ENCODE assay signal across 11 mouse cellular contexts in genomic region chr7:127587196-127587595, GRCm38 (mm10). TPM values are rescaled to one million over a fixed set of nuclear protein-coding genes. Genes with fewer than 3 reads are reported as not detected.
DNase-seq lines count a peak whose midpoint lies in the region; ATAC-seq and TF ChIP-seq lines count a peak whose summit lies in the region.
"Had no signal": no experiment of that assay in that cellular context is flagged by ENCODE, and none has a peak within 500 bp of the region (broad histone marks: within the 10 kb centered on the region; RNA-seq: fewer than 3 reads in every experiment).

No protein-coding gene starts in this region.

- DNase-seq in liver, embryonic 11.5 days (ENCODE audit: low spot score): no peak
- DNase-seq in liver: no peak
- DNase-seq in forebrain, embryonic 10.5 days (ENCODE audit: extremely low spot score, low spot score): no peak
- no peak for DNase-seq in limb, embryonic 10.5 days (ENCODE audit: low spot score)
- DNase-seq in frontal cortex, postnatal 10 days (ENCODE audit: low spot score in 2 of 2): no peak
- no peak for DNase-seq in adrenal gland, postnatal 14 days
- DNase-seq in kidney, adult 2 months: no peak
- DNase-seq: cerebellum, postnatal 36 days; layer of hippocampus, postnatal 36 days had no signal

- peaks cover 33% of the 10 kb centered on the region for H3K36me3 ChIP-seq in liver, embryonic 11.5 days (ENCODE audit: control insufficient read depth, insufficient read depth, low read length)
- peaks cover 69% of the 10 kb centered on the region for H3K36me3 ChIP-seq in forebrain, embryonic 10.5 days (replicated peaks)
- peaks cover 58% of the 10 kb centered on the region for H3K36me3 ChIP-seq in limb, embryonic 10.5 days
- peaks cover 57% of the 10 kb centered on the region for H3K36me3 ChIP-seq in neural tube, embryonic 13.5 days
- peaks cover 4% of the 10 kb centered on the region; the same call in 1 of the 2 replicates for H3K36me3 ChIP-seq in kidney, adult 2 months (ENCODE audit: control insufficient read depth, insufficient read depth, low read length)

- no peaks in the 10 kb centered on the region for H3K27me3 ChIP-seq in liver, embryonic 11.5 days (replicated peaks; ENCODE audit: control insufficient read depth, insufficient read depth, low read length)
- H3K27me3 ChIP-seq in forebrain, embryonic 10.5 days (ENCODE audit: poor library complexity, severe bottlenecking): no peaks in the 10 kb centered on the region
- H3K27me3 ChIP-seq in limb, embryonic 10.5 days (ENCODE audit: low read depth, poor library complexity, severe bottlenecking): no peaks in the 10 kb centered on the region
- H3K27me3 ChIP-seq in neural tube, embryonic 13.5 days: no peaks in the 10 kb centered on the region
- no peaks in the 10 kb centered on the region for H3K27me3 ChIP-seq in kidney, adult 2 months (replicated peaks; ENCODE audit: control insufficient read depth, insufficient read depth, low read length)
- H3K27me3 ChIP-seq: Patski had no signal

- no peak overlapping the region; the same call in 1 of the 2 replicates for H3K9ac ChIP-seq in liver, embryonic 11.5 days (ENCODE audit: low read depth, low read length)
- H3K9ac ChIP-seq in neural tube, embryonic 13.5 days: peak overlapping the region; percentile 67

- H3K27ac ChIP-seq in liver, embryonic 11.5 days (ENCODE audit: low read depth, low read length): no peak overlapping the region
- H3K27ac ChIP-seq in forebrain, embryonic 10.5 days: peak overlapping the region; percentile 90; the same call in 1 of the 2 replicates
- H3K27ac ChIP-seq in limb, embryonic 10.5 days: peak overlapping the region; percentile 88
- H3K27ac ChIP-seq in neural tube, embryonic 13.5 days (replicated peaks): no peak overlapping the region
- no peak overlapping the region for H3K27ac ChIP-seq in kidney, adult 2 months (ENCODE audit: insufficient read depth, low read depth, low read length)

- no peak for TF ChIP-seq POLR2A in kidney, adult 2 months (IDR thresholded peaks at IDR 0.05; ENCODE audit: low read depth, low read length)

- H3K4me2 ChIP-seq in liver, embryonic 11.5 days: peak overlapping the region; percentile 94
- peak overlapping the region; percentile 80 for H3K4me2 ChIP-seq in neural tube, embryonic 13.5 days

- peak overlapping the region; percentile 95 for H3K4me3 ChIP-seq in liver, embryonic 11.5 days (ENCODE audit: low read depth, low read length)
- peak overlapping the region; percentile 74 for H3K4me3 ChIP-seq in forebrain, embryonic 10.5 days
- peak overlapping the region; percentile 94 for H3K4me3 ChIP-seq in limb, embryonic 10.5 days
- H3K4me3 ChIP-seq in neural tube, embryonic 13.5 days: peak overlapping the region; percentile 92
- H3K4me3 ChIP-seq in kidney, adult 2 months (ENCODE audit: insufficient read depth, low read depth, low read length): no peak overlapping the region

- WGBS in liver, embryonic 11.5 days: 68% methylated on average over 5 of the region's 5 CpGs
- WGBS in forebrain, embryonic 10.5 days: 73% methylated on average over 5 of the region's 5 CpGs
- 76% methylated on average over 5 of the region's 5 CpGs for WGBS in limb, embryonic 10.5 days
- WGBS in neural tube, embryonic 13.5 days: 68% methylated on average over 5 of the region's 5 CpGs
- WGBS in kidney, adult 2 months: 39% methylated on average over 5 of the region's 5 CpGs

- H3K4me1 ChIP-seq in liver, embryonic 11.5 days (replicated peaks; ENCODE audit: control insufficient read depth, insufficient read depth, low read length): peaks cover 28% of the 10 kb centered on the region
- H3K4me1 ChIP-seq in forebrain, embryonic 10.5 days: peaks cover 24% of the 10 kb centered on the region
- H3K4me1 ChIP-seq in limb, embryonic 10.5 days: peaks cover 27% of the 10 kb centered on the region
- peaks cover 24% of the 10 kb centered on the region for H3K4me1 ChIP-seq in neural tube, embryonic 13.5 days (replicated peaks)
- peaks cover 7% of the 10 kb centered on the region; the same call in 1 of the 2 replicates for H3K4me1 ChIP-seq in kidney, adult 2 months (ENCODE audit: control insufficient read depth, insufficient read depth, low read length)

- H3K9me3 ChIP-seq in liver, embryonic 11.5 days (ENCODE audit: control insufficient read depth, low read length): no peaks in the 10 kb centered on the region
- no peaks in the 10 kb centered on the region for H3K9me3 ChIP-seq in forebrain, embryonic 10.5 days
- no peaks in the 10 kb centered on the region for H3K9me3 ChIP-seq in limb, embryonic 10.5 days (replicated peaks)
- H3K9me3 ChIP-seq in neural tube, embryonic 13.5 days: no peaks in the 10 kb centered on the region

- TF ChIP-seq CTCF in kidney, adult 2 months (conservative IDR thresholded peaks at IDR 0.05; ENCODE audit: insufficient read depth, insufficient read length, low read depth, low read length): no peak

- ATAC-seq in liver, embryonic 11.5 days (replicated peaks; ENCODE audit: low FRiP score): no peak
- no peak for ATAC-seq in neural tube, embryonic 13.5 days (ENCODE audit: low read depth)

RNA-seq across cellular contexts. Expression of gene Ccdc189, which starts 1.2 kb away (rescaled TPM):
- polyA plus RNA-seq in liver, embryonic 11.5 days (2014; fragmentation: Nextera tagmentation; extraction: Ambion mirVana): 5.4 and 6.2 TPM in 2 replicates
- 12.2 and 12.8 TPM in 2 replicates for polyA plus RNA-seq in forebrain, embryonic 10.5 days (2016; fragmentation: Nextera tagmentation; extraction: Ambion mirVana)
- 9.4 and 12.4 TPM in 2 replicates for polyA plus RNA-seq in limb, embryonic 10.5 days (2016; fragmentation: Nextera tagmentation; extraction: Ambion mirVana)
- polyA plus RNA-seq in neural tube, embryonic 13.5 days (2015; fragmentation: Nextera tagmentation; extraction: Ambion mirVana): 9.2 and 11.2 TPM in 2 replicates
- total RNA-seq in adrenal gland, postnatal 14 days (2021): 7.5 and 10.7 TPM in 2 replicates
- 17.1 and 18.6 TPM in 2 replicates for polyA plus RNA-seq in kidney, adult 2 months (2012; rRNA removed)

RNA-seq across cellular contexts. Expression of gene Rnf40, which starts 1.4 kb away (rescaled TPM):
- 44.1 and 49.0 TPM in 2 replicates for polyA plus RNA-seq in liver, embryonic 11.5 days (2014; fragmentation: Nextera tagmentation; extraction: Ambion mirVana)
- 60.5 and 62.8 TPM in 2 replicates for polyA plus RNA-seq in forebrain, embryonic 10.5 days (2016; fragmentation: Nextera tagmentation; extraction: Ambion mirVana)
- polyA plus RNA-seq in limb, embryonic 10.5 days (2016; fragmentation: Nextera tagmentation; extraction: Ambion mirVana): 62.2 and 69.6 TPM in 2 replicates
- 43.5 and 48.3 TPM in 2 replicates for polyA plus RNA-seq in neural tube, embryonic 13.5 days (2015; fragmentation: Nextera tagmentation; extraction: Ambion mirVana)
- total RNA-seq in adrenal gland, postnatal 14 days (2021): 56.0 and 62.8 TPM in 2 replicates
- polyA plus RNA-seq in kidney, adult 2 months (2012; rRNA removed): 24.7 and 25.7 TPM in 2 replicates

RNA-seq across cellular contexts. Expression of gene Phkg2, which starts 14.1 kb away (rescaled TPM):
- 41.6 and 41.7 TPM in 2 replicates for polyA plus RNA-seq in liver, embryonic 11.5 days (2014; fragmentation: Nextera tagmentation; extraction: Ambion mirVana)
- 42.4 and 45.0 TPM in 2 replicates for polyA plus RNA-seq in forebrain, embryonic 10.5 days (2016; fragmentation: Nextera tagmentation; extraction: Ambion mirVana)
- 34.1 and 39.6 TPM in 2 replicates for polyA plus RNA-seq in limb, embryonic 10.5 days (2016; fragmentation: Nextera tagmentation; extraction: Ambion mirVana)
- polyA plus RNA-seq in neural tube, embryonic 13.5 days (2015; fragmentation: Nextera tagmentation; extraction: Ambion mirVana): 59.1 and 62.8 TPM in 2 replicates
- 36.6 and 44.4 TPM in 2 replicates for total RNA-seq in adrenal gland, postnatal 14 days (2021)
- 53.6 and 65.6 TPM in 2 replicates for polyA plus RNA-seq in kidney, adult 2 months (2012; rRNA removed)

RNA-seq across cellular contexts. Expression of gene Tmem265, which starts 26.0 kb away (rescaled TPM):
- polyA plus RNA-seq in liver, embryonic 11.5 days (2014; fragmentation: Nextera tagmentation; extraction: Ambion mirVana): 6.9 and 11.1 TPM in 2 replicates
- polyA plus RNA-seq in forebrain, embryonic 10.5 days (2016; fragmentation: Nextera tagmentation; extraction: Ambion mirVana): 6.2 TPM in 2 replicates
- 3.1 and 4.1 TPM in 2 replicates for polyA plus RNA-seq in limb, embryonic 10.5 days (2016; fragmentation: Nextera tagmentation; extraction: Ambion mirVana)
- 4.5 and 4.8 TPM in 2 replicates for polyA plus RNA-seq in neural tube, embryonic 13.5 days (2015; fragmentation: Nextera tagmentation; extraction: Ambion mirVana)
- not detected in 2 replicates for total RNA-seq in adrenal gland, postnatal 14 days (2021)
- polyA plus RNA-seq in kidney, adult 2 months (2012; rRNA removed): not detected in 2 replicates
- polyA plus RNA-seq: Patski had no signal

RNA-seq across cellular contexts. Expression of gene Zfp629, which starts 28.4 kb away (rescaled TPM):
- polyA plus RNA-seq in liver, embryonic 11.5 days (2014; fragmentation: Nextera tagmentation; extraction: Ambion mirVana): 8.3 and 9.8 TPM in 2 replicates
- 30.6 and 33.0 TPM in 2 replicates for polyA plus RNA-seq in forebrain, embryonic 10.5 days (2016; fragmentation: Nextera tagmentation; extraction: Ambion mirVana)
- polyA plus RNA-seq in limb, embryonic 10.5 days (2016; fragmentation: Nextera tagmentation; extraction: Ambion mirVana): 29.0 and 32.9 TPM in 2 replicates
- 22.8 and 23.1 TPM in 2 replicates for polyA plus RNA-seq in neural tube, embryonic 13.5 days (2015; fragmentation: Nextera tagmentation; extraction: Ambion mirVana)
- total RNA-seq in adrenal gland, postnatal 14 days (2021): 21.6 and 26.4 TPM in 2 replicates
- polyA plus RNA-seq in kidney, adult 2 months (2012; rRNA removed): 12.3 and 16.9 TPM in 2 replicates

Comparison
In these comparisons a context has a peak if more than half of its experiments do, and no peak if none do; other contexts are left out.
1. H3K27ac ChIP-seq: peak in forebrain, embryonic 10.5 days (single experiment) and limb, embryonic 10.5 days (single experiment); none in liver, embryonic 11.5 days (single experiment), neural tube, embryonic 13.5 days (single experiment) and kidney, adult 2 months (single experiment).